Mouse (Mus musculus) midbrain, embryonic 16.5 days (tissue): ENCODE measurements around the gene Ctcfl. TPM values are rescaled to one million over a fixed set of nuclear protein-coding genes. Genes with fewer than 3 reads are reported as not detected.
"Not testable (repeated sequence)": the region's sequence is repeated elsewhere in the genome, so short reads cannot be mapped to it uniquely, and the experiment has no call there.

ENCODE experiments used
- ATAC-seq: fragments of 200-750 bp; cut with Nextera tagmentation; 2 replicates; pipeline ENCODE4 v1.8.0; 2017; ENCODE audit warnings: moderate TSS enrichment
- H3K27ac ChIP-seq: fragments of 300-500 bp; sonication (generic); 2 replicates; pipeline ENCODE4 v1.5.1; 2014; ENCODE audit warnings: mild to moderate bottlenecking, low read length, mixed read lengths
- H3K27me3 ChIP-seq: fragments of 300-500 bp; sonication (generic); 2 replicates; pipeline ENCODE4 v1.6.1; 2014; ENCODE audit warnings: low read depth, low read length, mixed read lengths; ENCODE audit not compliant: control insufficient read depth, insufficient read depth
- H3K36me3 ChIP-seq: fragments of 300-500 bp; sonication (generic); 2 replicates; pipeline ENCODE4 v1.6.1; 2014; ENCODE audit warnings: mild to moderate bottlenecking, low read length, moderate library complexity, mixed read lengths; ENCODE audit not compliant: control insufficient read depth, insufficient read depth
- H3K4me1 ChIP-seq: fragments of 300-500 bp; sonication (generic); 2 replicates; pipeline ENCODE4 v1.6.1; 2014; ENCODE audit warnings: mild to moderate bottlenecking, low read length, mixed read lengths; ENCODE audit not compliant: control insufficient read depth, insufficient read depth
- H3K4me2 ChIP-seq: fragments of 300-500 bp; sonication (generic); 2 replicates; pipeline ENCODE4 v1.6.1; 2014; ENCODE audit warnings: mild to moderate bottlenecking, low read length, mixed read lengths
- H3K4me3 ChIP-seq: fragments of 300-500 bp; sonication (generic); 2 replicates; pipeline ENCODE4 v1.5.1; 2014; ENCODE audit warnings: low read depth, mild to moderate bottlenecking, low read length, moderate library complexity, mixed read lengths
- H3K9ac ChIP-seq: fragments of 300-500 bp; sonication (generic); 2 replicates; pipeline ENCODE4 v1.6.1; 2014; ENCODE audit warnings: low read depth, low read length, mixed read lengths
- H3K9me3 ChIP-seq: fragments of 300-500 bp; sonication (generic); replicated peaks from 2 replicates; pipeline ENCODE4 v1.6.1; 2014; ENCODE audit warnings: mild to moderate bottlenecking, low read length, mixed read lengths; ENCODE audit not compliant: control insufficient read depth, poor library complexity, severe bottlenecking
- WGBS: fragments of 180-500 bp; shearing (Covaris S2); extraction: QIAGEN DNeasy Blood & Tissue Kit; methylation state at CpG from one replicate; pipeline ENCODE4 v1.1.7; 2014; 5-methylcytosine and 5-hydroxymethylcytosine counted together
- polyA plus RNA-seq: library from polyadenylated mRNA; unstranded; fragments of >200 nt; fragmentation: Nextera tagmentation; extraction: Ambion mirVana; gene quantifications from 2 replicates; pipeline ENCODE4 v1.2.1, GENCODE M21; 2015

The Ctcfl gene
- polyA plus RNA-seq, 1 experiment from 2014 or later: 0.11 TPM

- WGBS: 83% methylated on average over 9 of the region's 9 CpGs
- no peaks in the 10 kb centered on the region for H3K36me3 ChIP-seq
- H3K27ac ChIP-seq: no peak overlapping the region
- no peaks in the 10 kb centered on the region for H3K9me3 ChIP-seq
- peaks cover 5% of the 10 kb centered on the region for H3K27me3 ChIP-seq
- no peak for ATAC-seq
- H3K9ac ChIP-seq: no peak overlapping the region
- H3K4me3 ChIP-seq: no peak overlapping the region
- no peak overlapping the region for H3K4me2 ChIP-seq
- no peaks in the 10 kb centered on the region for H3K4me1 ChIP-seq
These were observed 12.9 kb downstream of the Ctcfl start for GRCm38 (mm10) chr2:173106409-173106808.

DNA sequence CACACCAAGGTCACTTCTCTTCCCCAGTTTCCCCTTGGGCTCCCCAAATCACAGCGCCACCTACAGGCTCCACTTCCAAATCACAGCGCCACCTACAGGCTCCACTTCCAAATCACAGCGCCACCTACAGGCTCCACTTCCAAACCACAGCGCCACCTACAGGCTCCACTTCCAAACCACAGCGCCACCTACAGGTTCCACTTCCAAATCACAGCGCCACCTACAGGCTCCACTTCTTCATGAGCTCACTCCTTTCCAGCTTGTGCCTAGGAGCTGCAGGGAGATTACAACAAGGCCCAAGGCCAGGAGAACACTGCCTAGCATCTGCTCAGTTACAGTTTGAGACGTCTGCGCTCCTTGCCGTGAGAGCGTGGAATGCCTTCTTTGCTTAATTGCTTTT, 22.0 kb downstream of the Ctcfl start:
- not testable (repeated sequence) for H3K9me3 ChIP-seq, H3K27ac ChIP-seq, ATAC-seq, H3K4me3 ChIP-seq, H3K4me1 ChIP-seq, H3K36me3 ChIP-seq, H3K9ac ChIP-seq, H3K4me2 ChIP-seq, H3K27me3 ChIP-seq
- WGBS: 92% methylated on average over 10 of the region's 10 CpGs

GRCm38 (mm10) chr2:173089437-173089836, 29.9 kb downstream of the Ctcfl start:
- Histone ChIP-seq H3K4me3 (no peak overlapping the region), H3K27me3 (no peaks in the 10 kb centered on the region), H3K4me2 (no peak overlapping the region), H3K9me3 (no peaks in the 10 kb centered on the region), H3K27ac (no peak overlapping the region), H3K9ac (no peak overlapping the region), H3K4me1 (no peaks in the 10 kb centered on the region), H3K36me3 (no peaks in the 10 kb centered on the region)
- ATAC-seq: no peak; the same call in 1 of the 2 replicates
- 19% methylated on average over 6 of the region's 6 CpGs for WGBS

- no peaks in the 10 kb centered on the region for H3K4me1 ChIP-seq
- H3K27me3 ChIP-seq: no peaks in the 10 kb centered on the region
- H3K4me2 ChIP-seq: no peak overlapping the region
- H3K36me3 ChIP-seq: no peaks in the 10 kb centered on the region
- no peaks in the 10 kb centered on the region for H3K9me3 ChIP-seq
- 65% methylated on average over 13 of the region's 13 CpGs for WGBS
- no peak overlapping the region for H3K27ac ChIP-seq
- H3K4me3 ChIP-seq: no peak overlapping the region
- no peak overlapping the region for H3K9ac ChIP-seq
- no peak for ATAC-seq
These were observed 31.9 kb downstream of the Ctcfl start for GRCm38 (mm10) chr2:173087405-173087804.

DNA sequence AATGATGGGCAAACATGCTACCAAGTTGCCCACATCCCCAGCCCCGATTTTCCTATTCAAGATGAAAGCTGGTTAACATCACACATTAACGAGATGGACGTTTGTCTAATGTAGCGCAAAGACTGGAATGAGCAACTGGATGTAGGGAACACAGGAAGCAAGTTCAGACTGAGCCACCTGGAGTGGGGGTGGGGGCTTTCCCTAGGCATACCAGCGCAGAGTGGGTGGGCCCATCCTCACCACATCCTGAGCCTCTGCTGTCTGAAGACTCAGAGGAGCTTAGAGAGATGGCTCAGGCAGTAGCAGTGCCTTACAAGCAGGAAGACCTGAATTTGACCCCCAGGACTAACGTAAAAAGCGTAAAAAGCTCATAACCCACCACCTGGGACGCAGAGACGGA, 33.6 kb downstream of the Ctcfl start:
- WGBS: 89% methylated on average over 9 of the region's 9 CpGs
- H3K9ac ChIP-seq: no peak overlapping the region
- ATAC-seq: no peak
- H3K27ac ChIP-seq: no peak overlapping the region
- H3K4me3 ChIP-seq: no peak overlapping the region
- no peaks in the 10 kb centered on the region for H3K9me3 ChIP-seq
- no peaks in the 10 kb centered on the region for H3K36me3 ChIP-seq
- H3K4me2 ChIP-seq: no peak overlapping the region
- no peaks in the 10 kb centered on the region; the same call in 1 of the 2 replicates for H3K27me3 ChIP-seq
- H3K4me1 ChIP-seq: no peaks in the 10 kb centered on the region

DNA sequence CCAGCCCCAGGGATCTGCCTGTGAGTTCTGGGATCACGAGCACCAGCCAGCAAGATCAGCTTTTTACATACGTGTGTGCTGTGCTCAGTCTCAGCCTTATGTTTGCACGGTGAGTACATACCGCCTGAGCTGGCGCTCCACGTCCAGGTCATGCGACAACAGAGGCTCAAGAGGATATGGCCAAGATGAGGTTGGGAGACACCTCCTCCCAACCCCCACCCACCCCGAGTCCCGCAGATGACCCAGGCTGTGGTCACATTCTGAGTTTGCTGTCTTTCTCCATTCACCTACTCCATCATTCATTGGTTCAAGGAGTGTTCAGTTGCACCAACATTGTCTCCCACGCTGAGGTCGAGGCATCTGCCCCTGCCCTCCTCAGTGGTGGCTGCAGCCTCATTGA, 34.5 kb downstream of the Ctcfl start:
- H3K4me3 ChIP-seq: no peak overlapping the region
- H3K27ac ChIP-seq: no peak overlapping the region
- no peaks in the 10 kb centered on the region; the same call in 1 of the 2 replicates for H3K27me3 ChIP-seq
- no peak overlapping the region for H3K4me2 ChIP-seq
- H3K4me1 ChIP-seq: no peaks in the 10 kb centered on the region
- H3K36me3 ChIP-seq: no peaks in the 10 kb centered on the region
- H3K9me3 ChIP-seq: no peaks in the 10 kb centered on the region
- WGBS: 94% methylated on average over 11 of the region's 11 CpGs
- H3K9ac ChIP-seq: no peak overlapping the region
- ATAC-seq: no peak

DNA sequence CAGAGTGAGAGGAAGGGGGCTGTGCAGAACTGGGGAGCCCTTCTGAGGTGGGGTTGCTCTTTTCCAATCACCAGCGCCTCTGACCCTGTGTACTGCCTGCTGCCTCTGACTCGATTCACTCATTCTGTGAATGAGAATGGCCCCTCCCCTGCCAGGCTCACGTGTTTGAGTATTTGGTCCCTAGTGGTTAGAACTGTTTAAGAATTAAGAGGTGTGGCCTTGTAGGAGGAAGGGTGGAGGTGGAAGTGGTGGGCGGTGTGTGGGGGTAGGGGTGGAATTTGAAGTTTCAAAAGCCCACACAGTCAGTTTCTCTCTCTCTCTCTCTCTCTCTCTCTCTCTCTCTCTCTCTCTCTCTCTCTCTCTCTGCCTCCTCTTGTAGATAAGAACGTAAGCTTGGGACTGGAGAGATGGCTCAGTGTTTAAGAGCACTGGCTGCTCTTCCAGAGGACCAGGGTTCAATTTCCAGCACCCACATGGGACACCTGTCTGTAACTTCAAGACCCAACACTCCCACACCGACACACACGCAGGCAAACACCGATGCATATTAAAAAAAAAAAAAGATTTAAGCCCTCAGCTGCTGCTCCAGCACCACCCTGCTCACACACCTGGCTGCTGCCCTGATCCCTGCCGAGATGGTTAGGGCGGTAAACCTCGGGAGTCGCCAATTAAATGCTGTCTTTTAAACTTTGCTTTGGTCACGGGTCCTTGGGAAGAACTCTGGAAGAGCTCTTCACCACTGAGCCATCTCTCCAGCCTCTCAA, 35.4 kb downstream of the Ctcfl start:
- H3K36me3 ChIP-seq: no peaks in the 10 kb centered on the region
- no peak overlapping the region for H3K4me2 ChIP-seq
- no peaks in the 10 kb centered on the region; the same call in 1 of the 2 replicates for H3K27me3 ChIP-seq
- H3K9ac ChIP-seq: no peak overlapping the region
- no peak for ATAC-seq
- H3K27ac ChIP-seq: no peak overlapping the region
- no peak overlapping the region for H3K4me3 ChIP-seq
- no peaks in the 10 kb centered on the region for H3K9me3 ChIP-seq
- no peaks in the 10 kb centered on the region for H3K4me1 ChIP-seq
- WGBS: 19% methylated on average over 13 of the region's 13 CpGs

DNA sequence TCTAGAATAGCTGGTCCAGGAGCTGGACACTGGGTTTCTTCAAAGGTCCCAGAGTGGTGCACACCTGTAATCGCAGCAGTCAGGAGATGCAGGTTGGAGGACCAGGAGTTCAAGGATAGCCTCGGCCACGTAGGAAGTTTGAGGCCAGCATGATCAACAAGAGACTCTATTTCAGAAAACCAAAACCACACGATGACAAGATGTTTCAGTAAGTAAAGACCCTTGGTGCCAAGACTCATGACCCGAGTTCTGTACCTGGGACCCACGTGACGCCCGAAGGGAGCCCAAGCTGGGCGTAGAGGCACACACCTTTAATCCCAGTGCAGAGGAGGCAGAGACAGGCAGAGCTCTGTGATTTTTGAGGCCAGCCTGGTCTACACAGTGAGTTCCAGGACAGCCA, 36.2 kb downstream of the Ctcfl start:
- H3K4me1 ChIP-seq: no peaks in the 10 kb centered on the region
- ATAC-seq: no peak
- no peak overlapping the region for H3K27ac ChIP-seq
- H3K27me3 ChIP-seq: no peaks in the 10 kb centered on the region; the same call in 1 of the 2 replicates
- no peak overlapping the region for H3K4me2 ChIP-seq
- 88% methylated on average over 9 of the region's 9 CpGs for WGBS
- H3K36me3 ChIP-seq: no peaks in the 10 kb centered on the region
- no peak overlapping the region for H3K4me3 ChIP-seq
- no peaks in the 10 kb centered on the region for H3K9me3 ChIP-seq
- no peak overlapping the region for H3K9ac ChIP-seq

DNA sequence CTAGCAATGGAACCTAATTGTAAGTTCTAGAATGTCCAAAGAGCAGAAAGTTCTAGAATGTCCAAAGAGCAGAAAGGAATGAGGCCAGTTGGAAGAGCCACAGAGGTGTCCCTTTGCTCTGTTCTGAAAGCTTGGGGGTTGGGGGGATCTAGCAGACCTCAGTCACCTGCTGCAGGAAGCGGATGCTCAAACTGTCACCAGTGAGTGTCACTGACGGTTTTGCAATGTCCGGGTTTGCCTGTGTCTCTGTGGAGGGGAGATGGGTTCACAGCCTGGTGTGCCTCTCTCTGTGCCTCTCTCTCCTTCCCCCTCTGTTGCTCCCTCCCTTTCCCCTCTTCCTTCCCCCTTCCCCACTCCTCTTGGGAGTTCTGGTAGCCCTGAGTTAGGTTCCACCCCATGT, 36.6 kb downstream of the Ctcfl start:
- Histone ChIP-seq H3K27me3 (no peaks in the 10 kb centered on the region; the same call in 1 of the 2 replicates), H3K9ac (no peak overlapping the region), H3K4me3 (no peak overlapping the region), H3K27ac (no peak overlapping the region), H3K9me3 (no peaks in the 10 kb centered on the region), H3K36me3 (no peaks in the 10 kb centered on the region), H3K4me2 (no peak overlapping the region), H3K4me1 (no peaks in the 10 kb centered on the region)
- ATAC-seq: no peak
- 96% methylated on average over 3 of the region's 3 CpGs for WGBS
